Mouse (Mus musculus) lung, embryonic 15.5 days (tissue): ENCODE measurements around the gene Susd3. TPM values are rescaled to one million over a fixed set of nuclear protein-coding genes. Genes with fewer than 3 reads are reported as not detected.
A peak's percentile ranks its signal among the peaks of the same experiment; 100 is the strongest.

Source experiments
- ATAC-seq: fragments of 200-750 bp; cut with Nextera tagmentation; 2 replicates; pipeline ENCODE4 v1.8.0; 2017; ENCODE audit warnings: moderate number of reproducible peaks, borderline replicate concordance; ENCODE audit not compliant: low FRiP score, low TSS enrichment; ENCODE audit errors: extremely low read depth
- H3K27ac ChIP-seq: fragments of 300-500 bp; sonication (generic); 2 replicates; pipeline ENCODE4 v1.5.1; 2015; ENCODE audit warnings: moderate library complexity, mild to moderate bottlenecking, inconsistent platforms
- H3K27me3 ChIP-seq: fragments of 300-500 bp; sonication (generic); 2 replicates; pipeline ENCODE4 v1.6.1; 2015; ENCODE audit warnings: inconsistent platforms
- H3K36me3 ChIP-seq: fragments of 300-500 bp; sonication (generic); 2 replicates; pipeline ENCODE4 v1.6.1; 2015; ENCODE audit warnings: inconsistent platforms
- H3K4me1 ChIP-seq: fragments of 300-500 bp; sonication (generic); 2 replicates; pipeline ENCODE4 v1.6.1; 2015; ENCODE audit warnings: inconsistent platforms
- H3K4me2 ChIP-seq: fragments of 300-500 bp; sonication (generic); 2 replicates; pipeline ENCODE4 v1.6.1; 2015; ENCODE audit warnings: inconsistent platforms, mild to moderate bottlenecking, moderate library complexity
- H3K4me3 ChIP-seq: fragments of 300-500 bp; sonication (generic); 2 replicates; pipeline ENCODE4 v1.5.1; 2015; ENCODE audit warnings: mild to moderate bottlenecking, inconsistent platforms
- H3K9ac ChIP-seq: fragments of 300-500 bp; sonication (generic); 2 replicates; pipeline ENCODE4 v1.6.1; 2015; ENCODE audit warnings: inconsistent platforms
- H3K9me3 ChIP-seq: fragments of 300-500 bp; sonication (generic); 2 replicates; pipeline ENCODE4 v1.6.1; 2016; ENCODE audit warnings: inconsistent platforms
- WGBS: fragments of 180-500 bp; shearing (Covaris S2); methylation state at CpG from one replicate; pipeline ENCODE4 v1.1.7; 2015; 5-methylcytosine and 5-hydroxymethylcytosine counted together
- polyA plus RNA-seq: library from polyadenylated mRNA; unstranded; fragments of >200 nt; fragmentation: Nextera tagmentation; extraction: Ambion mirVana; gene quantifications from 2 replicates; pipeline ENCODE4 v1.2.1, GENCODE M21; 2015

Gene Susd3
- polyA plus RNA-seq, 1 experiment from 2014 or later: 2.2 TPM

- Histone ChIP-seq H3K4me3 (no peak overlapping the region), H3K4me2 (no peak overlapping the region), H3K27ac (no peak overlapping the region), H3K4me1 (peaks cover 18% of the 10 kb centered on the region), H3K36me3 (no peaks in the 10 kb centered on the region), H3K9me3 (no peaks in the 10 kb centered on the region), H3K27me3 (no peaks in the 10 kb centered on the region), H3K9ac (no peak overlapping the region)
- ATAC-seq: no peak
- 75% methylated on average over 4 of the region's 4 CpGs for WGBS
Measured at GRCm38 (mm10) chr13:49219367-49219766, 29.1 kb downstream of the Susd3 start.

GRCm38 (mm10) chr13:49218651-49219050 lies 29.9 kb downstream of the Susd3 start:
- H3K4me2 ChIP-seq: no peak overlapping the region
- no peak overlapping the region for H3K4me3 ChIP-seq
- H3K27me3 ChIP-seq: no peaks in the 10 kb centered on the region
- H3K4me1 ChIP-seq: peaks cover 24% of the 10 kb centered on the region
- no peak for ATAC-seq
- 44% methylated on average over 3 of the region's 3 CpGs for WGBS
- H3K36me3 ChIP-seq: no peaks in the 10 kb centered on the region
- H3K9me3 ChIP-seq: no peaks in the 10 kb centered on the region
- H3K9ac ChIP-seq: no peak overlapping the region
- no peak overlapping the region for H3K27ac ChIP-seq

- peaks cover 30% of the 10 kb centered on the region for H3K4me1 ChIP-seq
- no peaks in the 10 kb centered on the region for H3K27me3 ChIP-seq
- no peak for ATAC-seq
- peak overlapping the region; percentile 92 for H3K4me2 ChIP-seq
- H3K36me3 ChIP-seq: no peaks in the 10 kb centered on the region
- 49% methylated on average over 9 of the region's 9 CpGs for WGBS
- no peak overlapping the region for H3K9ac ChIP-seq
- peak overlapping the region; percentile 84; the same call in 1 of the 2 replicates for H3K4me3 ChIP-seq
- 0 out of 2 replicates have a peak overlapping the region, but pooled peaks have one; percentile 19 for H3K27ac ChIP-seq
- H3K9me3 ChIP-seq: no peaks in the 10 kb centered on the region
Measured at GRCm38 (mm10) chr13:49216808-49217561, 31.5 kb downstream of the Susd3 start.

GRCm38 (mm10) chr13:49216220-49216552 lies 32.3 kb downstream of the Susd3 start:
- H3K36me3 ChIP-seq: no peaks in the 10 kb centered on the region
- H3K4me3 ChIP-seq: peak overlapping the region; percentile 84
- WGBS: 5% methylated on average over 17 of the region's 17 CpGs
- peak overlapping the region; percentile 81 for H3K27ac ChIP-seq
- H3K4me1 ChIP-seq: peaks cover 30% of the 10 kb centered on the region
- peak overlapping the region; percentile 92 for H3K4me2 ChIP-seq
- no peaks in the 10 kb centered on the region for H3K9me3 ChIP-seq
- H3K27me3 ChIP-seq: no peaks in the 10 kb centered on the region
- H3K9ac ChIP-seq: peak overlapping the region; percentile 78
- no peak for ATAC-seq

- WGBS: under 1% methylated on average over 78 of the region's 78 CpGs
- Histone ChIP-seq H3K4me3 (peak within 1 kb of the TSS; percentile 84), H3K36me3 (no peaks in the 10 kb centered on the region), H3K27me3 (no peaks in the 10 kb centered on the region), H3K9ac (peak within 1 kb of the TSS; percentile 78), H3K27ac (peak within 1 kb of the TSS; percentile 81), H3K4me2 (peak within 1 kb of the TSS; percentile 92), H3K9me3 (no peaks in the 10 kb centered on the region), H3K4me1 (peaks cover 30% of the 10 kb centered on the region)
- ATAC-seq: peak; percentile 95
Measured at GRCm38 (mm10) chr13:49215504-49216219, 32.8 kb downstream of the Susd3 start, which contains the start of gene Card19. Card19 (minus strand) TSS chr13:49216037.

- Histone ChIP-seq H3K27me3 (no peaks in the 10 kb centered on the region), H3K4me1 (peaks cover 30% of the 10 kb centered on the region), H3K9ac (peak overlapping the region; percentile 78), H3K4me3 (peak overlapping the region; percentile 84), H3K9me3 (no peaks in the 10 kb centered on the region), H3K36me3 (no peaks in the 10 kb centered on the region), H3K4me2 (peak overlapping the region; percentile 92), H3K27ac (peak overlapping the region; percentile 74)
- WGBS: 13% methylated on average over 5 of the region's 5 CpGs
- ATAC-seq: no peak
Measured at GRCm38 (mm10) chr13:49215128-49215503, 33.4 kb downstream of the Susd3 start.

- H3K36me3 ChIP-seq: no peaks in the 10 kb centered on the region
- H3K27me3 ChIP-seq: no peaks in the 10 kb centered on the region
- H3K4me2 ChIP-seq: peak overlapping the region; percentile 92; the same call in 1 of the 2 replicates
- ATAC-seq: no peak
- 68% methylated on average over 3 of the region's 3 CpGs for WGBS
- H3K4me1 ChIP-seq: peaks cover 30% of the 10 kb centered on the region
- H3K27ac ChIP-seq: no peak overlapping the region
- H3K9me3 ChIP-seq: no peaks in the 10 kb centered on the region
- no peak overlapping the region for H3K9ac ChIP-seq
- H3K4me3 ChIP-seq: no peak overlapping the region
Measured at GRCm38 (mm10) chr13:49214454-49214853, 34.1 kb downstream of the Susd3 start.

- Histone ChIP-seq H3K27ac (no peak overlapping the region), H3K9me3 (no peaks in the 10 kb centered on the region), H3K27me3 (no peaks in the 10 kb centered on the region), H3K4me2 (peak overlapping the region; percentile 31; the same call in 1 of the 2 replicates), H3K4me3 (no peak overlapping the region), H3K4me1 (peaks cover 30% of the 10 kb centered on the region), H3K36me3 (no peaks in the 10 kb centered on the region), H3K9ac (no peak overlapping the region)
- no peak for ATAC-seq
- WGBS: 55% methylated on average over 4 of the region's 4 CpGs
Measured at GRCm38 (mm10) chr13:49213531-49213932, 35.0 kb downstream of the Susd3 start.

- H3K27me3 ChIP-seq: no peaks in the 10 kb centered on the region
- H3K9ac ChIP-seq: no peak overlapping the region
- no peak overlapping the region for H3K27ac ChIP-seq
- 86% methylated on average over 4 of the region's 4 CpGs for WGBS
- H3K4me3 ChIP-seq: no peak overlapping the region
- peaks cover 30% of the 10 kb centered on the region for H3K4me1 ChIP-seq
- H3K36me3 ChIP-seq: no peaks in the 10 kb centered on the region
- H3K9me3 ChIP-seq: no peaks in the 10 kb centered on the region
- ATAC-seq: no peak
- H3K4me2 ChIP-seq: no peak overlapping the region
Measured at GRCm38 (mm10) chr13:49212711-49213500, 35.6 kb downstream of the Susd3 start.

GRCm38 (mm10) chr13:49209306-49209705 lies 39.2 kb downstream of the Susd3 start:
- H3K9ac ChIP-seq: no peak overlapping the region
- ATAC-seq: no peak
- peaks cover 21% of the 10 kb centered on the region for H3K4me1 ChIP-seq
- H3K4me2 ChIP-seq: no peak overlapping the region
- H3K36me3 ChIP-seq: no peaks in the 10 kb centered on the region
- H3K4me3 ChIP-seq: no peak overlapping the region
- 51% methylated on average over 7 of the region's 7 CpGs for WGBS
- H3K27ac ChIP-seq: no peak overlapping the region
- no peaks in the 10 kb centered on the region for H3K27me3 ChIP-seq
- H3K9me3 ChIP-seq: no peaks in the 10 kb centered on the region

GRCm38 (mm10) chr13:49206341-49206740 lies 42.2 kb downstream of the Susd3 start:
- no peaks in the 10 kb centered on the region for H3K27me3 ChIP-seq
- H3K9ac ChIP-seq: no peak overlapping the region
- H3K4me1 ChIP-seq: peaks cover 10% of the 10 kb centered on the region
- WGBS: 90% methylated on average over 2 of the region's 2 CpGs
- no peak overlapping the region for H3K4me3 ChIP-seq
- no peak overlapping the region for H3K4me2 ChIP-seq
- ATAC-seq: no peak
- no peaks in the 10 kb centered on the region for H3K9me3 ChIP-seq
- no peaks in the 10 kb centered on the region for H3K36me3 ChIP-seq
- H3K27ac ChIP-seq: no peak overlapping the region
